11 mouse cellular contexts compared by ENCODE assay signal in the genomic region with DNA sequence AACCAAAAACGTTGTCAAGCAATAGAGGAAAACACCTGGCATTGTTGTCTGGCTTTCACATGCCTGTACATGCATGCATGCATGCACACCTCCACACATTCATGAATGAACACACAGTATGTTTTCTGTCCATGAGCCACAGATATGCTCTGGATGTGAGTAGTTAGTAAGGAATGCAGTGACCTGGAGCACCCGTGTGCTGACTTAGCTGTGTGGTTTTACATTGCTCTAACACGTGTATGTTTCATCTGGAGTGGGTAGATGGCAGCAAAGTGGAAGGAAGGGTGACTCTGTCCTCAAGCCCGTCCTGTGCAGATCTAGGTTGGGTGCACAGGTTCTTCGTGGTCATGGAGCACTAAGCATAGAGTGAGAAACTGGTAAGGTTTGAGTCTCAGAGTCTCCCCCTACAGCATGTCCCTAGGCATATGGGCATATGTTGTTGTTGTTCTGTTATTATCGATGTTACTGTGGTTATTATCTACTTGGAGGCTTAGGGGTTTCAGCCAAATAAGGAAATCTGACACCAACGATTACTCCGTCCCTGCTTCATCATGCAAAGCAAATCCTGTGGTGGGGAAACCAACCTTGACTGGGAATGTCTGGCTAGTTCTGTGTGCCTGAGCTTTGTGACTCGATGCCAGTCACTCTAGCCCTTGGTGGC.
DNase-seq lines count a peak whose midpoint lies in the region; ATAC-seq and TF ChIP-seq lines count a peak whose summit lies in the region.
"Had no signal": no experiment of that assay in that cellular context is flagged by ENCODE, and none has a peak within 500 bp of the region (broad histone marks: within the 10 kb centered on the region; RNA-seq: fewer than 3 reads in every experiment).

No protein-coding gene starts in this region.

- H3K36me3 ChIP-seq in hindbrain, embryonic 16.5 days (ENCODE audit: control insufficient read depth, insufficient read depth, low read length): no peaks in the 10 kb centered on the region
- no peaks in the 10 kb centered on the region for H3K36me3 ChIP-seq in hindbrain, embryonic 10.5 days
- H3K36me3 ChIP-seq in thymus, adult 2 months (ENCODE audit: control insufficient read depth, insufficient read depth, low read length): no peaks in the 10 kb centered on the region
- H3K36me3 ChIP-seq in stomach, postnatal 0 days (ENCODE audit: control insufficient read depth, insufficient read depth, low read length): no peaks in the 10 kb centered on the region
- H3K36me3 ChIP-seq: limb, embryonic 10.5 days had no signal

- H3K9ac ChIP-seq in hindbrain, embryonic 16.5 days (ENCODE audit: low read depth, low read length): no peak overlapping the region
- no peak overlapping the region for H3K9ac ChIP-seq in stomach, postnatal 0 days (ENCODE audit: low read length)

- 0 out of 2 replicates have a peak, but pooled peaks have one; percentile 30 for ATAC-seq in hindbrain, embryonic 16.5 days
- ATAC-seq in stomach, postnatal 0 days (ENCODE audit: low FRiP score, low TSS enrichment): peak; percentile 84

- no peak for TF ChIP-seq EP300 in stomach, postnatal 0 days (optimal IDR thresholded peaks at IDR 0.05)

- H3K4me1 ChIP-seq in hindbrain, embryonic 16.5 days (ENCODE audit: control insufficient read depth, insufficient read depth, low read depth, low read length): no peaks in the 10 kb centered on the region; the same call in 1 of the 2 replicates
- peaks cover 33% of the 10 kb centered on the region for H3K4me1 ChIP-seq in hindbrain, embryonic 10.5 days (replicated peaks)
- peaks cover 3% of the 10 kb centered on the region; the same call in 1 of the 2 replicates for H3K4me1 ChIP-seq in thymus, adult 2 months (replicated peaks; ENCODE audit: control insufficient read depth, insufficient read depth, low read length)
- 0 out of 2 replicates have a peak, but pooled peaks cover 5% of the 10 kb centered on the region for H3K4me1 ChIP-seq in stomach, postnatal 0 days (replicated peaks; ENCODE audit: control insufficient read depth, insufficient read depth)

- whole genome bisulfite sequencing in hindbrain, embryonic 16.5 days: 71% methylated on average over 9 of the region's 9 CpGs
- WGBS in hindbrain, embryonic 10.5 days: 71% methylated on average over 9 of the region's 9 CpGs
- WGBS in thymus, adult 2 months: 53% methylated on average over 9 of the region's 9 CpGs
- WGBS in stomach, postnatal 0 days: 44% methylated on average over 9 of the region's 9 CpGs

- H3K9me3 ChIP-seq in hindbrain, embryonic 16.5 days (ENCODE audit: control insufficient read depth, low read length): no peaks in the 10 kb centered on the region
- no peaks in the 10 kb centered on the region for H3K9me3 ChIP-seq in hindbrain, embryonic 10.5 days
- no peaks in the 10 kb centered on the region for H3K9me3 ChIP-seq in stomach, postnatal 0 days (ENCODE audit: control insufficient read depth, low read length)
- H3K9me3 ChIP-seq: limb, embryonic 10.5 days had no signal

- no peak for TF ChIP-seq CTCF in thymus, adult 2 months (IDR thresholded peaks at IDR 0.05; ENCODE audit: borderline replicate concordance, control insufficient read depth, extremely low read depth, insufficient read depth, low read length, poor library complexity)
- TF ChIP-seq CTCF in stomach, postnatal 0 days (IDR thresholded peaks at IDR 0.05; ENCODE audit: low read depth): peak; percentile 45

- no peak overlapping the region for H3K27ac ChIP-seq in hindbrain, embryonic 16.5 days (ENCODE audit: low read depth, low read length)
- no peak overlapping the region for H3K27ac ChIP-seq in hindbrain, embryonic 10.5 days
- no peak overlapping the region for H3K27ac ChIP-seq in thymus, adult 2 months (ENCODE audit: control insufficient read depth, insufficient read depth, low read length)
- H3K27ac ChIP-seq in stomach, postnatal 0 days (replicated peaks): no peak overlapping the region
- H3K27ac ChIP-seq: limb, embryonic 10.5 days had no signal

- no peaks in the 10 kb centered on the region for H3K27me3 ChIP-seq in hindbrain, embryonic 16.5 days (replicated peaks; ENCODE audit: control insufficient read depth, insufficient read depth, low read length)
- H3K27me3 ChIP-seq in hindbrain, embryonic 10.5 days (ENCODE audit: insufficient read depth, poor library complexity, severe bottlenecking): no peaks in the 10 kb centered on the region
- H3K27me3 ChIP-seq in thymus, adult 2 months (ENCODE audit: control insufficient read depth, insufficient read depth, low read length): no peaks in the 10 kb centered on the region
- no peaks in the 10 kb centered on the region for H3K27me3 ChIP-seq in stomach, postnatal 0 days (ENCODE audit: control insufficient read depth, insufficient read depth, low read length)

- DNase-seq in hindbrain, embryonic 10.5 days (ENCODE audit: low spot score): no peak
- DNase-seq in thymus, postnatal 14 days: peak; percentile 33
- DNase-seq in thymus, adult 2 months: no peak
- DNase-seq in induced T-regulatory cell, adult 2 months (ENCODE audit: low read depth): peak; percentile 27
- no peak for DNase-seq in stomach, postnatal 0 days (ENCODE audit: low spot score)
- no peak for DNase-seq in adrenal gland, adult 18-20 months (ENCODE audit: low spot score in 2 of 2)
- DNase-seq in thymus, postnatal 4 days: no peak
- DNase-seq: kidney, adult 18-20 months had no signal

- no peak overlapping the region for H3K4me3 ChIP-seq in hindbrain, embryonic 16.5 days (ENCODE audit: low read length)
- no peak overlapping the region for H3K4me3 ChIP-seq in hindbrain, embryonic 10.5 days
- H3K4me3 ChIP-seq in thymus, adult 2 months (ENCODE audit: control insufficient read depth, insufficient read depth, low read length): no peak overlapping the region
- no peak overlapping the region for H3K4me3 ChIP-seq in stomach, postnatal 0 days (ENCODE audit: low read depth, low read length)
- H3K4me3 ChIP-seq: limb, embryonic 10.5 days had no signal

- TF ChIP-seq POLR2A in thymus, adult 2 months (IDR thresholded peaks at IDR 0.05; ENCODE audit: control insufficient read depth, extremely low read depth, insufficient read depth, low read length, poor library complexity): no peak

- no peak overlapping the region for H3K4me2 ChIP-seq in hindbrain, embryonic 16.5 days (ENCODE audit: low read length)
- no peak overlapping the region for H3K4me2 ChIP-seq in stomach, postnatal 0 days (replicated peaks; ENCODE audit: low read depth)
- H3K4me2 ChIP-seq: midbrain, embryonic 11.5 days had no signal

Comparison
In these comparisons a context has a peak if more than half of its experiments do, and no peak if none do; other contexts are left out.
1. DNase-seq: peak in thymus, postnatal 14 days (single experiment) and induced T-regulatory cell, adult 2 months (single experiment); none in hindbrain, embryonic 10.5 days (single experiment), thymus, adult 2 months (single experiment), stomach, postnatal 0 days (single experiment), adrenal gland, adult 18-20 months (0 of 2) and thymus, postnatal 4 days (single experiment).